In genomic region chr16:48366801-48367200, GRCm38 (mm10) we compare ENCODE assay signal across 17 mouse cellular contexts. TPM values are rescaled to one million over a fixed set of nuclear protein-coding genes. Genes with fewer than 3 reads are reported as not detected.
A peak's percentile ranks its signal among the peaks of the same experiment; 100 is the strongest.
DNase-seq lines count a peak whose midpoint lies in the region; ATAC-seq and TF ChIP-seq lines count a peak whose summit lies in the region.
"Had no signal": no experiment of that assay in that cellular context is flagged by ENCODE, and none has a peak within 500 bp of the region (broad histone marks: within the 10 kb centered on the region; RNA-seq: fewer than 3 reads in every experiment).

No protein-coding gene starts in this region.

- no peaks in the 10 kb centered on the region for H3K27me3 ChIP-seq in intestine, postnatal 0 days (replicated peaks; ENCODE audit: control insufficient read depth, insufficient read depth, low read length)
- H3K27me3 ChIP-seq in intestine, embryonic 16.5 days (replicated peaks; ENCODE audit: control insufficient read depth, insufficient read depth, low read length), result no peaks in the 10 kb centered on the region
- H3K27me3 ChIP-seq: embryonic facial prominence, embryonic 13.5 days; forebrain, embryonic 15.5 days; lung, embryonic 15.5 days had no signal

- H3K27ac ChIP-seq in intestine, postnatal 0 days (ENCODE audit: low read depth, low read length), result no peak overlapping the region
- H3K27ac ChIP-seq in intestine, embryonic 16.5 days (ENCODE audit: low read length), result no peak overlapping the region
- H3K27ac ChIP-seq: embryonic facial prominence, embryonic 13.5 days; forebrain, embryonic 15.5 days; hindbrain, embryonic 10.5 days; lung, embryonic 15.5 days had no signal

- H3K9ac ChIP-seq in intestine, postnatal 0 days (ENCODE audit: low read depth, low read length), result no peak overlapping the region
- H3K9ac ChIP-seq in intestine, embryonic 16.5 days (ENCODE audit: low read depth, low read length), result no peak overlapping the region
- H3K9ac ChIP-seq: embryonic facial prominence, embryonic 13.5 days; forebrain, embryonic 15.5 days; lung, embryonic 15.5 days had no signal

- ATAC-seq in intestine, postnatal 0 days, result no peak
- no peak for ATAC-seq in intestine, embryonic 16.5 days
- ATAC-seq: forebrain, embryonic 15.5 days had no signal

- peak; percentile 52 for TF ChIP-seq CTCF in intestine, postnatal 0 days (IDR thresholded peaks at IDR 0.05; ENCODE audit: low read depth)

- 94% methylated on average over 5 of the region's 5 CpGs for WGBS in intestine, postnatal 0 days
- WGBS in intestine, embryonic 16.5 days, result 93% methylated on average over 5 of the region's 5 CpGs

- H3K36me3 ChIP-seq in intestine, postnatal 0 days (ENCODE audit: control insufficient read depth, insufficient read depth), result no peaks in the 10 kb centered on the region
- H3K36me3 ChIP-seq in intestine, embryonic 16.5 days (ENCODE audit: control insufficient read depth, insufficient read depth, low read length), result no peaks in the 10 kb centered on the region
- H3K36me3 ChIP-seq: embryonic facial prominence, embryonic 13.5 days; forebrain, embryonic 15.5 days; hindbrain, embryonic 10.5 days; lung, embryonic 15.5 days had no signal

- DNase-seq in 3T3-L1 (ENCODE audit: low read depth, low spot score) (peak; percentile 18), ES-CJ7 (ENCODE audit: low read depth, low spot score) (peak; percentile 79)
- DNase-seq in induced T-regulatory cell, adult 2 months (ENCODE audit: low read depth), result peak; percentile 19
- DNase-seq in embryo, embryonic 10.5 days (ENCODE audit: low spot score), result no peak
- DNase-seq in layer of hippocampus, postnatal 14 days (ENCODE audit: low spot score in 2 of 2), result no peak
- DNase-seq: adrenal gland, postnatal 36 days; cerebellum, adult 9-11 months; kidney, postnatal 14 days; right cerebral cortex, postnatal 4 days had no signal

- H3K4me1 ChIP-seq in intestine, postnatal 0 days (replicated peaks; ENCODE audit: control insufficient read depth, insufficient read depth, low read length), result no peaks in the 10 kb centered on the region
- no peaks in the 10 kb centered on the region for H3K4me1 ChIP-seq in intestine, embryonic 16.5 days (ENCODE audit: control insufficient read depth, insufficient read depth, low read length)
- H3K4me1 ChIP-seq: embryonic facial prominence, embryonic 13.5 days; forebrain, embryonic 15.5 days; hindbrain, embryonic 10.5 days; lung, embryonic 15.5 days had no signal

- H3K9me3 ChIP-seq in intestine, postnatal 0 days (ENCODE audit: control insufficient read depth), result no peaks in the 10 kb centered on the region
- no peaks in the 10 kb centered on the region for H3K9me3 ChIP-seq in intestine, embryonic 16.5 days (ENCODE audit: control insufficient read depth, low read length)
- H3K9me3 ChIP-seq: forebrain, embryonic 15.5 days; hindbrain, embryonic 10.5 days; lung, embryonic 15.5 days had no signal

- no peak overlapping the region for H3K4me3 ChIP-seq in intestine, postnatal 0 days (ENCODE audit: low read depth, low read length)
- H3K4me3 ChIP-seq in intestine, embryonic 16.5 days (ENCODE audit: low read length), result no peak overlapping the region
- H3K4me3 ChIP-seq: embryonic facial prominence, embryonic 13.5 days; forebrain, embryonic 15.5 days; hindbrain, embryonic 10.5 days; lung, embryonic 15.5 days had no signal

- no peak overlapping the region for H3K4me2 ChIP-seq in intestine, postnatal 0 days (replicated peaks; ENCODE audit: low read depth)
- H3K4me2 ChIP-seq in intestine, embryonic 16.5 days (ENCODE audit: low read depth, low read length), result no peak overlapping the region
- H3K4me2 ChIP-seq: embryonic facial prominence, embryonic 13.5 days; forebrain, embryonic 15.5 days; lung, embryonic 15.5 days had no signal

RNA-seq across cellular contexts. Expression of gene Gm5485, which starts 45.4 kb away (rescaled TPM):
- 121 and 126 TPM in 2 replicates for polyA plus RNA-seq in intestine, postnatal 0 days (2015; fragmentation: Nextera tagmentation; extraction: Ambion mirVana)
- polyA plus RNA-seq in intestine, embryonic 16.5 days (2015; fragmentation: Nextera tagmentation; extraction: Ambion mirVana), result 1.4 and 1.8 TPM in 2 replicates
- total RNA-seq in layer of hippocampus, postnatal 14 days (2021), result not detected
- total RNA-seq: adrenal gland, postnatal 36 days; heart, adult 8-10 months; left cerebral cortex, postnatal 14 days had no signal
- polyA plus RNA-seq: embryonic facial prominence, embryonic 13.5 days; forebrain, embryonic 15.5 days; hindbrain, embryonic 10.5 days; lung, embryonic 15.5 days had no signal

Comparison
In these comparisons a context has a peak if more than half of its experiments do, and no peak if none do; other contexts are left out.
1. RNA of gene Gm5485, which starts 45.4 kb away (polyA plus RNA-seq): 121 to 126 TPM in intestine, postnatal 0 days; 1.4 to 1.8 TPM in intestine, embryonic 16.5 days; every median in the first group is over 10 times any median in the second.
2. DNase-seq: peak in 3T3-L1 (single experiment), ES-CJ7 (single experiment) and induced T-regulatory cell, adult 2 months (single experiment); none in embryo, embryonic 10.5 days (single experiment) and layer of hippocampus, postnatal 14 days (0 of 2).